Mouse (Mus musculus) ES-E14 (cell line): ENCODE measurements around the gene Dhrs9.

Source experiments
- HCFC1 ChIP-seq: IDR thresholded peaks from 2 replicates; pipeline ENCODE4 v1.6.1; 2012; ENCODE audit warnings: low read length, inconsistent platforms, borderline replicate concordance; ENCODE audit not compliant: insufficient read depth
- MAFK ChIP-seq: IDR thresholded peaks from 2 replicates; pipeline ENCODE4 v1.6.1; 2014; ENCODE audit warnings: mild to moderate bottlenecking, low read depth, low read length, inconsistent platforms; ENCODE audit not compliant: insufficient read depth
- ZC3H11A ChIP-seq: IDR thresholded peaks from 2 replicates; pipeline ENCODE4 v1.6.1; 2012; ENCODE audit warnings: low read depth, mild to moderate bottlenecking, inconsistent platforms, low read length, borderline replicate concordance
- ZNF384 ChIP-seq: IDR thresholded peaks from 2 replicates; pipeline ENCODE4 v1.6.1; 2012; ENCODE audit warnings: low read depth, low read length, inconsistent platforms

DNA sequence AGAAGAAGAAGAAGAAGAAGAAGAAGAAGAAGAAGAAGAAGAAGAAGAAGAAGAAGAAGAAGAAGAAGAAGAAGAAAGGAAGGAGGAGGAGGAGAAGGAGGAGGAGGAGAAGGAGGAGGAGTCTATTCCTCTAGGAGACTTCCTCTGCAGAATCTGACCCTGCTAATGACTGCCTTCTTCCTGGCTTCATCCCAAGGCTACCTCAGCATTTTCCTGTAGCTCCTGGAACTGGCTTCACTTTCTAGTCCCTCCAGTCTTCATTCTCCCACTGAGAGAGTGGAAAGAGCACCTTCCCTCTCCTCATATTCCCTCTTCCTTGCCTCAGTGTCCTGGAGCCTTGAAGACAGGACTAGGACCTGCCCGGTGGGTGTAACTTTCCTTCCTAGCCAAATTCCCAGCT lies 15.0 kb upstream of the Dhrs9 start:
- no peak for TF ChIP-seq ZNF384
- TF ChIP-seq MAFK, result no peak
- no peak for TF ChIP-seq HCFC1
- TF ChIP-seq ZC3H11A, result no peak
